Mouse (Mus musculus) adrenal gland, postnatal 25 days (tissue): ENCODE data around the gene Zbtb38. TPM values are rescaled to one million over a fixed set of nuclear protein-coding genes. Genes with fewer than 3 reads are reported as not detected.
"Not testable (repeated sequence)": the region's sequence is repeated elsewhere in the genome, so short reads cannot be mapped to it uniquely, and the experiment has no call there.

Source experiments
- DNase-seq: peaks from one replicate; pipeline ENCODE4 v3.0.0; 2021; ENCODE audit warnings: mixed read lengths
- total RNA-seq: library from RNA; stranded (reverse); gene quantifications from 2 replicates; pipeline ENCODE4 v1.2.3, GENCODE M21; 2021

The Zbtb38 gene
- total RNA-seq, 1 experiment from 2014 or later = 65.6 TPM

- DNase-seq = no peak
Measured at GRCm38 (mm10) chr9:96684165-96684792, 68.4 kb downstream of the Zbtb38 start.

DNA sequence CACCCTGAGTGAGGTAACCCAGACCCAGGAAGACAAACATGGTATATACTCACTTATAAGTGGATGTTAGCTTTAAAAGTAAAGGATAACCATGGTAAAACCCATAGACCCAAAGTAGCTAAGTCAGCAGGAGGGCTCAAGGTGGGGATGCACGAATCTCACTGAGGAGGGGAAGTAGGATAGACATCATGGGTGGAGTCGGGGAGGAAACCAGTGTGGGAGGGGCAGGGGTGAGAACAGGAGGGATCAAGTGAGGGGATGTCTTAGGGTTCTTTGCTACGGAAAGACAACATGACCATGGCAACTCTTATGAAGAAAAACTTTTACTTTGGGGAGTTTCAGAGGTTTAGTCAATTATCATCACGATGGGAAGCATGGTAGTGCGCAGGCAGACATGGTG lies 74.0 kb downstream of the Zbtb38 start:
- no peak for DNase-seq

GRCm38 (mm10) chr9:96677711-96678110 lies 74.9 kb downstream of the Zbtb38 start:
- DNase-seq = not testable (repeated sequence)

GRCm38 (mm10) chr9:96676671-96677070 lies 76.0 kb downstream of the Zbtb38 start:
- no peak for DNase-seq

- DNase-seq = no peak
Measured at GRCm38 (mm10) chr9:96675763-96676640, 76.6 kb downstream of the Zbtb38 start.

GRCm38 (mm10) chr9:96675071-96675762 lies 77.4 kb downstream of the Zbtb38 start:
- peak; percentile 44 for DNase-seq

GRCm38 (mm10) chr9:96674301-96674700 lies 78.3 kb downstream of the Zbtb38 start:
- DNase-seq = no peak

- DNase-seq = no peak
Measured at GRCm38 (mm10) chr9:96672466-96672865, 80.2 kb downstream of the Zbtb38 start.

GRCm38 (mm10) chr9:96671249-96671648 lies 81.4 kb downstream of the Zbtb38 start:
- DNase-seq = no peak

GRCm38 (mm10) chr9:96669877-96670276 lies 82.8 kb downstream of the Zbtb38 start:
- DNase-seq = peak; percentile 94

GRCm38 (mm10) chr9:96668628-96669027 lies 84.0 kb downstream of the Zbtb38 start:
- DNase-seq = peak; percentile 71

GRCm38 (mm10) chr9:96660510-96661244 lies 92.0 kb downstream of the Zbtb38 start:
- DNase-seq = no peak

DNA sequence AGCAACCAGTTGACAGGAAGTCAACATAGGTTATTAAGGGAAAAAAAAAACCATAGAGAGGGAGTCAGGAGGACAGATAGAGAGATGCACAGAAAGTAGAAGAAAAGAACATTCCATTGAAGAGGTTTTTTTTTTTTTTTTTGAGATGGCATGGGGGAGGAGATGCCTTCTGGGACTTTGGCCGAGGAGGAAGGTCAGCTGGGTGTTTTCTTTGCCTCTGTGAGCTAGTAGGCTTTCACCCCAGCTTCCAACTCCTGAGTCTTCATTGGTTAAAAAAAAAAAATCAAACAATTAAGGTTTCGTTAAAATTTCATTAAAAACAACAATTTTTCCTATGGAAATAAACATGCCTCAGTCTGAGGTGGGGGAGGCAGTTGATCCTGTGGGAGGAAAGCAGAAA lies 92.8 kb downstream of the Zbtb38 start:
- DNase-seq = no peak

- no peak for DNase-seq
Measured at GRCm38 (mm10) chr9:96653538-96653937, 99.1 kb downstream of the Zbtb38 start.

GRCm38 (mm10) chr9:96652763-96653162 lies 99.9 kb downstream of the Zbtb38 start:
- no peak for DNase-seq

GRCm38 (mm10) chr9:96650807-96651206 lies 101.8 kb downstream of the Zbtb38 start:
- DNase-seq = no peak

DNA sequence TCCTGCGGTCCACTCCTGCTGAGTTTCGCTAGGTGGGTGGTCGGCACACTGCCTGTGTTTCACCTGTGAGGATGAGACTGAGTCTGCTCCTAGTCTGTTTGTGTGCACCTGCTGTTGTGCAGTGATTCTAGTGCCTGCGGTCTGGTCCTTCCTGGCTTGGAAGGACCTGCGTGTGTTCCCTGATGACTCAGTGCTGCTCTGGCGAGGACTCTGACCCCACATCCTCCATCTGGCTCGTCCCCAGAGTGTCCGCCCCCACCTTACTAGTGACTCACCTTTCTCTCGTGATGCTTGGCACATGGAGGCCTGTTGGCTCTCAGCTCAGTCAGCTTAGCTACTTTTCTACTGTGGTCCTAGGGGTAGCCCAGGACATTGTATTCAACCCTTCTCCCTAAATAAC lies 102.7 kb downstream of the Zbtb38 start:
- peak; percentile 60 for DNase-seq

GRCm38 (mm10) chr9:96649362-96649761 lies 103.3 kb downstream of the Zbtb38 start:
- no peak for DNase-seq

DNA sequence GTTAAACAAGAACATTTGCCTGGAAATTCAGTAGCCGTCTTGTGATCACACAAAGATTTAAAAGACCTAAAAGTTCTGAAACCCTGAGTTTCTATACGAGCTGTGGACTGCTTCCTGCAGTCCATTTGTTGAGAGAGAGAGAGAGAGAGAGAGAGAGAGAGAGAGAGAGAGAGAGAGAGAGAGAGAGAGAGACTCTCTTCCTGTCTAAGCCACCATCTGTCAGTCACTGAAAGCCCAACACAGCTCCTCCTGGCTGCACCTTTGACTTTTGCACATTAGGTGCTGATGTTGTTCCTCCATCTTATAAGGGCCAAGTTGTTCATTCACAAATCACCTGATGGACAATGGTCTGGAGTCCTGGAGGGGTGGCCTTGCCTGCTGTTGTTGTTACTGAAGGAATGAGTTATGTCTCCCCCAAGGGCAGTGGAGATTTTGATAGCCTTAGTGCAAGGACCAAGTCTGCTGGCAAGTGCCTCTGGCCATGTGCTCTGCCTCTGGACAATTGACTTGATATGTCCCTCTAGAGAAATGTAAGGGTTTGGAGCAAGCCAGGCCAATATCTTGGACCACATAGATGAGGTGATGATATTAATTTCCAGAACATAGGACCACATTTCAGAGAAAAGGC lies 105.8 kb downstream of the Zbtb38 start:
- DNase-seq = no peak

GRCm38 (mm10) chr9:96644840-96645239 lies 107.8 kb downstream of the Zbtb38 start:
- no peak for DNase-seq

DNA sequence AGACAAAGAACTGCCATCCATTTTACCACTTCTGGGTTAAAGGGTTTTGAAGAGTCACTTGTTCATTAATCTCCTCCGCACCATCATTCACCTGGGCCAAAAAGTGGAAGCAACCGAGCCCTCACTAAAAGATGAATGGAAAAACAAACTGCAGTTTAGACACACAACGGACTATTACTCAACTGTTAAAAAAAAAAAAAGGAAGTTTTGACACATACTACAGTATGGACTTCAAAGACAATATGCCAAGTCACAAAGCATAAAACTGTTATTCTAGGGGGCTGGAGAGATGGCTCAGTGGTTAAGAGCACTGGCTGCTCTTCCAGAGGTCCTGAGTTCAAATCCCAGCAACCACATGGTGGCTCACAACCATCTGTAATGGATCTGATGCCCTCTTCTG lies 108.6 kb downstream of the Zbtb38 start:
- not testable (repeated sequence) for DNase-seq

GRCm38 (mm10) chr9:96639451-96639850 lies 113.2 kb downstream of the Zbtb38 start:
- DNase-seq = no peak
